Mouse (Mus musculus) bone marrow macrophage, adult 2 months (primary cell): ENCODE results near the gene Nacc1.

Experiments used
- CTCF ChIP-seq: IDR thresholded peaks from 2 replicates; pipeline ENCODE4 v1.5.1; 2012; ENCODE audit warnings: low read depth, mild to moderate bottlenecking, low read length, moderate library complexity
- POLR2A ChIP-seq: IDR thresholded peaks from 2 replicates; pipeline ENCODE4 v1.6.1; 2012; ENCODE audit warnings: mild to moderate bottlenecking, low read depth, low read length, borderline replicate concordance

GRCm38 (mm10) chr8:84661961-84662571 is 25.6 kb downstream of the Nacc1 start:
- TF ChIP-seq CTCF, result no peak
- TF ChIP-seq POLR2A, result no peak
